Mouse (Mus musculus): ENCODE results near the gene Sapcd1. TPM values are rescaled to one million over a fixed set of nuclear protein-coding genes. Genes with fewer than 3 reads are reported as not detected.

Gene Sapcd1
- total and polyA plus RNA-seq, 3 experiments, result 94.1 to 142 (median 105) TPM

DNA sequence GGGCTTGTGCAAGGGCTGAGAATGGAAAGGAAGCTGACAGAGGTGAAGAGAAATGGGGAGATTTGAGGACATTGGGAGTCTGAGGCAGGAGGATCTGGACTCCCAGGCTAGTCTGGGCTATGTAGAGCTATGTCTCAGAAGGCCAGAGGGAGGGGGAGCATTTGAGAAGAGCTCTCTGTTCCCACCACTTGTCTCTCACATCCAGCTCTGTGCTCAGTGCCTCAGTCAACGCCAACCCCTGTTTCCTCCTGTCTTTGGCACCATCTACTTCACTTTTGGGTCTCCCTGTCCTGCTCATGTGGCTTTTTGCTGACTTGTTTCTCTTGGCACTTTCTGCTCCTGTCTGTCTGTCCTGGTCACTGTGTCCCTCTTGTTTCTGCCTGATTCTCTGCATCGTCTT lies 49.5 kb upstream of the Sapcd1 start:
- TF ChIP-seq JUN (IDR thresholded peaks at IDR 0.05; ENCODE audit: insufficient read depth, low read depth, low read length), result no peak
- no peak for TF ChIP-seq USF1 (IDR thresholded peaks at IDR 0.05; ENCODE audit: low read depth, low read length)
- H3K4me3 ChIP-seq (replicated peaks in 1 of 3; ENCODE audit: low read depth in 2 of 3, low read length in 2 of 3, poor library complexity in 1 of 3), result no peak overlapping the region
- no peak for DNase-seq (ENCODE audit: extremely low read depth)
- dilution Hi-C loops (cut with MboI; ENCODE audit: extremely low pct_ligation_motif_present, extremely low pct_unique_long_range_greater_than_20kb, low sequenced_read_pairs), result no loop called here
- H3K4me2 ChIP-seq (ENCODE audit: insufficient read depth, low read depth, poor library complexity, severe bottlenecking), result no peak overlapping the region
- no peak overlapping the region for H3K9ac ChIP-seq (ENCODE audit: insufficient read depth, low read depth)
- H3K27ac ChIP-seq (ENCODE audit: insufficient read depth, low read depth), result no peak overlapping the region
- no peaks in the 10 kb centered on the region for H3K79me2 ChIP-seq (replicated peaks; ENCODE audit: control insufficient read depth, extremely low read depth, insufficient read depth, poor library complexity, severe bottlenecking)
- no peaks in the 10 kb centered on the region for H3K9me3 ChIP-seq (replicated peaks; ENCODE audit: low read length)
- in situ Hi-C loops (cut with MboI; ENCODE audit: low pct_ligation_motif_present, low pct_unique_long_range_greater_than_20kb, low sequenced_read_pairs), result no loop called here
- no peaks in the 10 kb centered on the region for H3K36me3 ChIP-seq (replicated peaks in 1 of 2; ENCODE audit: control insufficient read depth in 1 of 2, insufficient read depth in 1 of 2, low read length in 1 of 2)
- H3K27me3 ChIP-seq (replicated peaks), result no peaks in the 10 kb centered on the region
- H3K4me1 ChIP-seq (ENCODE audit: control insufficient read depth in 1 of 2, insufficient read depth in 2 of 2), result peaks cover 14 to 22% of the 10 kb centered on the region in 2 experiments

DNA sequence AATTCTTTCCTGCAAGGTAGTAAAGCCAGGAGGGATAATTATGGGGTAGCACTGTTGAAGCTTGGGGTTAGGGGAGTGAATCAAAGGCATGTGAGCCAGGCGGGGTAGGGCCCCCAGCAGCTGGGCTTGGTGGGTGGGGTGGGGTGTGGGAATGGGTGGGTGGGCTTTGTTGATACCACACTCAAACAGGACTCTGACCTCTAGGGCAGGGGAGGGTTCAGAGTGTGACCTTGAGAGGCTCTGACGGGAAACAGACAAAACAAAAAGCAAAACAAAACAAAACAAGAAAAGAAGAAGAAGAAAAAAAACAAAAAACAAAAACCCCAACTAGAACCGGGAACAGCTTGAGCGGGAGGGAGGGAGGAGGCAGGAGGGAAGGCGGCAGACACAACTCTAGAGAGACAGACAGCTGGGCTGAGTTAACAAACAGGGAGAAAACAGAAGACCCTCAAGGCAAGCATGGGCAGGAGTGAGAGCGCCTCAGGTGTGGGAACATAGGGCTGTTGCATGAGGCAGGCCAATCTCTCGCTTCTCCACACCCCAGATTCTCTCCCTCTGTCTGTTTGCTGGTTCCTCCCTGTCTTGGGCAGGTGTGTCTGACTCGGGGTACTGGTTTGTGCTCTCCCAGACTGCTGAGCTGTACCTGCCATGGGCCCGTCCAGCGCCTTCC lies 48.8 kb upstream of the Sapcd1 start, which contains the start of gene Ly6g6e:
TSS of gene Ly6g6e (plus strand) at position 396 of the 670 bp plus-strand sequence.
- no peak within 1 kb of the TSS for H3K27ac ChIP-seq (ENCODE audit: insufficient read depth, low read depth)
- H3K9ac ChIP-seq (ENCODE audit: insufficient read depth, low read depth), result no peak within 1 kb of the TSS
- H3K4me3 ChIP-seq (replicated peaks in 1 of 3; ENCODE audit: low read depth in 2 of 3, low read length in 2 of 3, poor library complexity in 1 of 3), result no peak within 1 kb of the TSS
- no peaks in the 10 kb centered on the region for H3K36me3 ChIP-seq (replicated peaks in 1 of 2; ENCODE audit: control insufficient read depth in 1 of 2, insufficient read depth in 1 of 2, low read length in 1 of 2)
- in situ Hi-C loops (cut with MboI; ENCODE audit: low pct_ligation_motif_present, low pct_unique_long_range_greater_than_20kb, low sequenced_read_pairs), result no loop called here
- H3K9me3 ChIP-seq (replicated peaks; ENCODE audit: low read length), result no peaks in the 10 kb centered on the region
- H3K79me2 ChIP-seq (replicated peaks; ENCODE audit: control insufficient read depth, extremely low read depth, insufficient read depth, poor library complexity, severe bottlenecking), result no peaks in the 10 kb centered on the region
- no peak within 1 kb of the TSS for H3K4me2 ChIP-seq (ENCODE audit: insufficient read depth, low read depth, poor library complexity, severe bottlenecking)
- no peaks in the 10 kb centered on the region for H3K27me3 ChIP-seq (replicated peaks)
- DNase-seq (ENCODE audit: extremely low read depth), result no peak
- TF ChIP-seq UBTF (IDR thresholded peaks at IDR 0.05; ENCODE audit: low read depth, low read length), result no peak
- no peak for TF ChIP-seq RAD21 (IDR thresholded peaks at IDR 0.05; ENCODE audit: low read depth, low read length)
- no peak for TF ChIP-seq TCF12 (IDR thresholded peaks at IDR 0.05; ENCODE audit: low read depth, low read length)
- dilution Hi-C loops (cut with MboI; ENCODE audit: extremely low pct_ligation_motif_present, extremely low pct_unique_long_range_greater_than_20kb, low sequenced_read_pairs), result no loop called here
- H3K4me1 ChIP-seq (ENCODE audit: control insufficient read depth in 1 of 2, insufficient read depth in 2 of 2), result peaks cover 14 to 20% of the 10 kb centered on the region in 2 experiments

DNA sequence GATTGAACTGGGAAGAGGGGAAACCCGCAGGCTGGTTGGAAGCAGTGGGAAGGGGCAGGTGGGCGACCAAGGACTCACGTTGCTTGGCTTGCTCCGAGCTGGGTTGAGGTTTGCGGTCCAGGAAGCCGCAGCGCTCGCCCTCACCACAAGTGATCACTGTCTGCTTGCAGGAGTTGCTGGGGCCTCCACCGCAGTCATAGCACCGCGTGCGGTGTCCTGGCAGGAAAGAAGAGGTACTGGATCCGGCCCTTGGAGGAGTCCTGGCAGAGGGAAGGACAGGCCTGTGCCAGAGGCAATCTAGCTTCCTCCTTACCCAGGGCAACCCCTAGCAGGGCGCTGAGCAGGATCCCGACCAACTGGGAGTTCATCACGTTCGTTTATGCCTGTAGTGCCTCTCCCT lies 46.3 kb upstream of the Sapcd1 start:
- TF ChIP-seq ZNF384 (IDR thresholded peaks at IDR 0.05; ENCODE audit: low read depth, low read length) (no peak), ELF1 (IDR thresholded peaks at IDR 0.05; ENCODE audit: low read depth, low read length) (no peak)
- no peak overlapping the region for H3K9ac ChIP-seq (ENCODE audit: insufficient read depth, low read depth)
- no peak overlapping the region for H3K27ac ChIP-seq (ENCODE audit: insufficient read depth, low read depth)
- H3K79me2 ChIP-seq (replicated peaks; ENCODE audit: control insufficient read depth, extremely low read depth, insufficient read depth, poor library complexity, severe bottlenecking), result no peaks in the 10 kb centered on the region
- H3K4me2 ChIP-seq (ENCODE audit: insufficient read depth, low read depth, poor library complexity, severe bottlenecking), result no peak overlapping the region
- H3K36me3 ChIP-seq (replicated peaks in 1 of 2; ENCODE audit: control insufficient read depth in 1 of 2, insufficient read depth in 1 of 2, low read length in 1 of 2), result no peaks in the 10 kb centered on the region
- no peak for DNase-seq (ENCODE audit: extremely low read depth)
- peaks cover 4 to 5% of the 10 kb centered on the region in 2 experiments; a peak in 1 of 4 replicates for H3K4me1 ChIP-seq (ENCODE audit: control insufficient read depth in 1 of 2, insufficient read depth in 2 of 2)
- H3K9me3 ChIP-seq (replicated peaks; ENCODE audit: low read length), result no peaks in the 10 kb centered on the region
- no peaks in the 10 kb centered on the region for H3K27me3 ChIP-seq (replicated peaks)
- dilution Hi-C loops (cut with MboI; ENCODE audit: extremely low pct_ligation_motif_present, extremely low pct_unique_long_range_greater_than_20kb, low sequenced_read_pairs), result no loop called here
- no peak overlapping the region for H3K4me3 ChIP-seq (replicated peaks in 1 of 3; ENCODE audit: low read depth in 2 of 3, low read length in 2 of 3, poor library complexity in 1 of 3)
- in situ Hi-C loops (cut with MboI; ENCODE audit: low pct_ligation_motif_present, low pct_unique_long_range_greater_than_20kb, low sequenced_read_pairs), result no loop called here
